Mouse (Mus musculus): ENCODE results near the gene Sh3d19. TPM values are rescaled to one million over a fixed set of nuclear protein-coding genes. Genes with fewer than 3 reads are reported as not detected.

The Sh3d19 gene
- total and polyA plus RNA-seq, 3 experiments: 0.16 to 0.76 (median 0.33) TPM

DNA sequence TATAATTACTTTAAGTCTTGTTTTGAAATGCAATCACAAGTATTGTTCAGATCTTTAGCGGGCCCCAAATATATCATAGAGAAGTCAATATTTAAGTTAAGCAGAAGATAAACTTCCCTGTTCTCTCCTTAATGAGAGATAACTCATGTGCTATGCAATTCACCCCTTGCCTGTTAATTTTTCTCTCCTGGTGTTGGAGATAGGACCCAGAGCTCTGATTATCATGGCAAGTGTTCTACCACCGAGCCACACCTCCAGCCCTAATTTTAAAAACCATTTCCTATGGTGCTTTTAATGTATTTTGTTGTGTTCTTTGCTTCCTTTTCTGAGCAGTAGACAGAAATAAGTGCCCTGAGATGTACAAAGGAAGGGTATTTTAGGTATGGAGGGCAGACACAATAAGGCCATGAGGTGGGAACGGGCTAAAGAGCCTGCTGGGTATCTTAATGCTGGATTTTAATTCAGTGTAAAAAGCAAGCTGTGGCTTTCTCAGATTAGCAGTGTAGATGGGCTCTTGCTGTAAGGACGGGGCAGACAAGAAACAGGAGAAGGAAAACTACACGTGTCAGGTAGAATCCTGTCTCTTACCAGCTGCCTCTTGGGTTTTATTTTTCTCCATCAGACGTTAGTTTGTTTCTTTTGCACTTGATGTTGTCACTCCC, 20.4 kb downstream of the Sh3d19 start:
- in situ Hi-C loops (cut with MboI; ENCODE audit: low pct_ligation_motif_present, low pct_unique_long_range_greater_than_20kb, low sequenced_read_pairs) (no loop called here), dilution Hi-C loops (cut with MboI; ENCODE audit: extremely low pct_ligation_motif_present, extremely low pct_unique_long_range_greater_than_20kb, low sequenced_read_pairs) (no loop called here)
- Histone ChIP-seq H3K4me3 (replicated peaks in 1 of 3; ENCODE audit: low read depth in 2 of 3, low read length in 2 of 3, poor library complexity in 1 of 3) (no peak overlapping the region), H3K79me2 (replicated peaks; ENCODE audit: control insufficient read depth, extremely low read depth, insufficient read depth, poor library complexity, severe bottlenecking) (no peaks in the 10 kb centered on the region), H3K4me2 (ENCODE audit: insufficient read depth, low read depth, poor library complexity, severe bottlenecking) (peak overlapping the region; percentile 8; the same call in 1 of the 2 replicates), H3K9ac (ENCODE audit: insufficient read depth, low read depth) (no peak overlapping the region), H3K9me3 (replicated peaks; ENCODE audit: low read length) (no peaks in the 10 kb centered on the region), H3K4me1 (ENCODE audit: control insufficient read depth in 1 of 2, insufficient read depth in 2 of 2) (peaks cover 4 to 14% of the 10 kb centered on the region in 2 experiments), H3K36me3 (replicated peaks in 1 of 2; ENCODE audit: control insufficient read depth in 1 of 2, insufficient read depth in 1 of 2, low read length in 1 of 2) (no peaks in the 10 kb centered on the region), H3K27me3 (replicated peaks) (no peaks in the 10 kb centered on the region), H3K27ac (ENCODE audit: insufficient read depth, low read depth) (no peak overlapping the region)
- TF ChIP-seq POLR2AphosphoS2 (IDR thresholded peaks at IDR 0.05; ENCODE audit: low read depth, low read length) (no peak), GABPA (IDR thresholded peaks at IDR 0.05; ENCODE audit: insufficient replicate concordance, low read depth, low read length) (no peak), RAD21 (IDR thresholded peaks at IDR 0.05; ENCODE audit: low read depth, low read length) (no peak)
- no peak for DNase-seq (ENCODE audit: extremely low read depth)

DNA sequence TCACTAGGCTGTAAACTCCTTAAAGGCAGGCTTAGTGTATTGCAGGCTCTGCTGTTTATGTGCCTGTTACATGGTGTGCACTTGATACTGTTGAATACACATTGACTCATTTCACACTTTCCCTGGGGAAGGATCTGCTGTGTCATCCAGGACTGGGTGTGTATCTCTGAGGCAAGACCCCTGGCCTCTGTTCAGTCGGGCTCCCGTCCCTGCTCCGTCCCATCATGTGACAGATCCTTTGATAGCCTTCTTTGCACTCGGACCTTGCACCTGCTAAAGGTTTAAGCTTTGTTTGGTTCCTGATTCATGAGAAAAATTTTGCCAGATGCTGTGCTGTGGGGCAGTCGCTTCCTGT, 20.9 kb downstream of the Sh3d19 start:
- no peaks in the 10 kb centered on the region for H3K9me3 ChIP-seq (replicated peaks; ENCODE audit: low read length)
- no peak overlapping the region for H3K9ac ChIP-seq (ENCODE audit: insufficient read depth, low read depth)
- peak; percentile 38 for DNase-seq (ENCODE audit: extremely low read depth)
- no peak overlapping the region for H3K4me3 ChIP-seq (replicated peaks in 1 of 3; ENCODE audit: low read depth in 2 of 3, low read length in 2 of 3, poor library complexity in 1 of 3)
- in situ Hi-C loops (cut with MboI; ENCODE audit: low pct_ligation_motif_present, low pct_unique_long_range_greater_than_20kb, low sequenced_read_pairs): no loop called here
- dilution Hi-C loops (cut with MboI; ENCODE audit: extremely low pct_ligation_motif_present, extremely low pct_unique_long_range_greater_than_20kb, low sequenced_read_pairs): no loop called here
- H3K79me2 ChIP-seq (replicated peaks; ENCODE audit: control insufficient read depth, extremely low read depth, insufficient read depth, poor library complexity, severe bottlenecking): no peaks in the 10 kb centered on the region
- peak overlapping the region; percentile 8; the same call in 1 of the 2 replicates for H3K4me2 ChIP-seq (ENCODE audit: insufficient read depth, low read depth, poor library complexity, severe bottlenecking)
- H3K4me1 ChIP-seq (ENCODE audit: control insufficient read depth in 1 of 2, insufficient read depth in 2 of 2): peaks cover 4 to 14% of the 10 kb centered on the region in 2 experiments
- H3K27me3 ChIP-seq (replicated peaks): no peaks in the 10 kb centered on the region
- H3K36me3 ChIP-seq (replicated peaks in 1 of 2; ENCODE audit: control insufficient read depth in 1 of 2, insufficient read depth in 1 of 2, low read length in 1 of 2): no peaks in the 10 kb centered on the region
- H3K27ac ChIP-seq (ENCODE audit: insufficient read depth, low read depth): no peak overlapping the region
- TF ChIP-seq PAX5 (IDR thresholded peaks at IDR 0.05; ENCODE audit: low read length) (no peak), E2F4 (IDR thresholded peaks at IDR 0.05; ENCODE audit: insufficient replicate concordance, low read depth, low read length) (no peak), TBP (conservative IDR thresholded peaks at IDR 0.05; ENCODE audit: low read depth, low read length) (no peak), JUND (conservative IDR thresholded peaks at IDR 0.05; ENCODE audit: low read depth, low read length) (0 out of 2 replicates have a peak, but pooled peaks have one; percentile 18), IRF4 (IDR thresholded peaks at IDR 0.05; ENCODE audit: low read depth, low read length) (no peak), EP300 (IDR thresholded peaks at IDR 0.05; ENCODE audit: low read length) (peak; percentile 33; the same call in 1 of the 2 replicates), BHLHE40 (IDR thresholded peaks at IDR 0.05; ENCODE audit: low read depth, low read length) (0 out of 2 replicates have a peak, but pooled peaks have one; percentile 16)

GRCm38 (mm10) chr3:85993744-85994143, 22.8 kb downstream of the Sh3d19 start:
- H3K36me3 ChIP-seq (replicated peaks in 1 of 2; ENCODE audit: control insufficient read depth in 1 of 2, insufficient read depth in 1 of 2, low read length in 1 of 2): no peaks in the 10 kb centered on the region
- H3K9me3 ChIP-seq (replicated peaks; ENCODE audit: low read length): no peaks in the 10 kb centered on the region
- DNase-seq (ENCODE audit: extremely low read depth): no peak
- H3K79me2 ChIP-seq (replicated peaks; ENCODE audit: control insufficient read depth, extremely low read depth, insufficient read depth, poor library complexity, severe bottlenecking): no peaks in the 10 kb centered on the region
- dilution Hi-C loops (cut with MboI; ENCODE audit: extremely low pct_ligation_motif_present, extremely low pct_unique_long_range_greater_than_20kb, low sequenced_read_pairs): no loop called here
- in situ Hi-C loops (cut with MboI; ENCODE audit: low pct_ligation_motif_present, low pct_unique_long_range_greater_than_20kb, low sequenced_read_pairs): no loop called here
- H3K27ac ChIP-seq (ENCODE audit: insufficient read depth, low read depth): no peak overlapping the region
- H3K4me2 ChIP-seq (ENCODE audit: insufficient read depth, low read depth, poor library complexity, severe bottlenecking): no peak overlapping the region
- no peak overlapping the region for H3K9ac ChIP-seq (ENCODE audit: insufficient read depth, low read depth)
- no peak for TF ChIP-seq RCOR1 (conservative IDR thresholded peaks at IDR 0.05; ENCODE audit: low read depth, low read length)
- no peak for TF ChIP-seq ZKSCAN1 (IDR thresholded peaks at IDR 0.05; ENCODE audit: borderline replicate concordance, low read depth, low read length)
- TF ChIP-seq BHLHE40 (IDR thresholded peaks at IDR 0.05; ENCODE audit: low read depth, low read length): no peak
- no peak for TF ChIP-seq TCF12 (IDR thresholded peaks at IDR 0.05; ENCODE audit: low read depth, low read length)
- TF ChIP-seq POLR2A (IDR thresholded peaks at IDR 0.05; ENCODE audit: low read depth, low read length): no peak
- no peak for TF ChIP-seq UBTF (IDR thresholded peaks at IDR 0.05; ENCODE audit: low read depth, low read length)
- no peak for TF ChIP-seq CTCF (conservative IDR thresholded peaks at IDR 0.05 in 1 of 2, IDR thresholded peaks at IDR 0.05 in 1 of 2; ENCODE audit: low read depth in 2 of 2, low read length in 2 of 2)
- TF ChIP-seq GABPA (IDR thresholded peaks at IDR 0.05; ENCODE audit: insufficient replicate concordance, low read depth, low read length): no peak
- TF ChIP-seq PAX5 (IDR thresholded peaks at IDR 0.05; ENCODE audit: low read length): no peak
- TF ChIP-seq CHD1 (IDR thresholded peaks at IDR 0.05; ENCODE audit: low read depth, low read length): no peak
- peaks cover 4 to 14% of the 10 kb centered on the region in 2 experiments for H3K4me1 ChIP-seq (ENCODE audit: control insufficient read depth in 1 of 2, insufficient read depth in 2 of 2)
- H3K4me3 ChIP-seq (replicated peaks in 1 of 3; ENCODE audit: low read depth in 2 of 3, low read length in 2 of 3, poor library complexity in 1 of 3): no peak overlapping the region
- no peaks in the 10 kb centered on the region for H3K27me3 ChIP-seq (replicated peaks)
